Mouse (Mus musculus) cortical plate, adult 2 months (tissue): ENCODE results near the gene Myt1l.

Experiments
- CTCF ChIP-seq: fragments of 200-500 bp; IDR thresholded peaks from 2 replicates; pipeline ENCODE4 v1.5.1; 2011; ENCODE audit warnings: mild to moderate bottlenecking, control low read depth, low read length; ENCODE audit not compliant: insufficient read depth; ENCODE audit errors: extremely low read depth
- POLR2A ChIP-seq: fragments of 200-500 bp; IDR thresholded peaks from 2 replicates; pipeline ENCODE4 v1.6.1; 2011; ENCODE audit warnings: mild to moderate bottlenecking, low read length, control low read depth; ENCODE audit not compliant: insufficient read depth; ENCODE audit errors: extremely low read depth

- no peak for TF ChIP-seq POLR2A
- no peak for TF ChIP-seq CTCF
Observed at GRCm38 (mm10) chr12:29868295-29868694, 340.1 kb downstream of the Myt1l start.
